Mouse (Mus musculus) hindlimb bud, embryonic 11.5 days (tissue): ENCODE results near the gene Vmn1r196.
"Not testable (repeated sequence)": the region's sequence is repeated elsewhere in the genome, so short reads cannot be mapped to it uniquely, and the experiment has no call there.

Source experiments
- DNase-seq: peaks from one replicate; pipeline ENCODE4 v3.0.0-alpha.2; 2012; ENCODE audit warnings: low read depth, low spot score; ENCODE audit errors: extremely low spot score

The Vmn1r196 gene

GRCm38 (mm10) chr13:22289620-22290019 is at the start of gene Vmn1r196:
Gene Vmn1r196, plus strand, starts transcription at chr13:22289920.
- no peak for DNase-seq

- no peak for DNase-seq
Observed at GRCm38 (mm10) chr13:22243915-22244314, 45.8 kb upstream of the Vmn1r196 start, which contains the start of gene Vmn1r194. Gene Vmn1r194, plus strand, starts transcription at chr13:22244215.

- DNase-seq, result not testable (repeated sequence)
Observed at GRCm38 (mm10) chr13:22270222-22270621, 19.5 kb upstream of the Vmn1r196 start, which contains the start of gene Vmn1r195. Gene Vmn1r195, plus strand, starts transcription at chr13:22270522.

GRCm38 (mm10) chr13:22271721-22272120 is 18.0 kb upstream of the Vmn1r196 start:
- DNase-seq, result no peak

GRCm38 (mm10) chr13:22284578-22284977 is 5.1 kb upstream of the Vmn1r196 start:
- no peak for DNase-seq

DNA sequence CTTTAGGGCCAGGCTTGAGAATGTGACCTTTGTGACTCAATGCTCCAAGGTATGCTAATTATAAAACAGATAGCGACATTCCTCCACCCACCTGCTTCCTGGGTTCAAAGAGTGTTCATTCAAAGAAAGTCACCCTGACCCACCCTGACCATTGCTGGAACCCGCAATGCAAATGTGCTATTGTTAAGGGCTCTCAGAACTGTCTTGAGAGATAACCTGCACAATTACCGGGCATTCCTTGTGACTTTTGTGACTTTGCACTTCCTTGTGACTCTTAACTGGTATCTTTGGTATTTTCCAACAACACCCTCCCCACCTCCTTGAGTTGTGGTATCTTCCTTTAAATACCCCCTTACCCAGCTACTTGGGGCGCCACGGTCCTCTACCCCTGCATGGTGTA is 18.4 kb downstream of the Vmn1r196 start:
- not testable (repeated sequence) for DNase-seq

DNA sequence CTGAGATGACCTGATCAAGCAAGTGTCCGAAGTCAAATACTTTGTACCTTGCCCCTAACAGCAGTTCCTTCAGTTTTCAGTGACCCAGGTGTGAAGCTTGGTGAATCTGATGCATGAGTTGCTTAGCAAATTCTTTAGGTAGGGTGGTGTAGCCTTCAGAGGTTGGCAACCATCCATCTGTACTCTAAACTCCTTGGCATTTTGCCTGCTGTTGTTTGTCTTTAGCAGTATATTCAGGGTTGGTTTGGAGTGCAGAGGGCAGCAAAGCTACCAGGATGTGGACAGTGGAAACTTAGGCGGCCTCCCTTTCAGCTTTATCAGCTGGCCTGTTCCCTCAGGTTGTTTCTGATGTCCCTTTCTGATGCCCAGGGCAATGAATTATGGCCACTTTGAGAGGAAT is 25.6 kb downstream of the Vmn1r196 start:
- no peak for DNase-seq

GRCm38 (mm10) chr13:22317366-22317765 is 27.6 kb downstream of the Vmn1r196 start:
- no peak for DNase-seq

GRCm38 (mm10) chr13:22320091-22320490 is 30.4 kb downstream of the Vmn1r196 start:
- DNase-seq, result no peak

- DNase-seq, result no peak
Observed at GRCm38 (mm10) chr13:22324289-22324688, 34.6 kb downstream of the Vmn1r196 start, which contains the start of gene Vmn1r197. Gene Vmn1r197, plus strand, starts transcription at chr13:22324589.

DNA sequence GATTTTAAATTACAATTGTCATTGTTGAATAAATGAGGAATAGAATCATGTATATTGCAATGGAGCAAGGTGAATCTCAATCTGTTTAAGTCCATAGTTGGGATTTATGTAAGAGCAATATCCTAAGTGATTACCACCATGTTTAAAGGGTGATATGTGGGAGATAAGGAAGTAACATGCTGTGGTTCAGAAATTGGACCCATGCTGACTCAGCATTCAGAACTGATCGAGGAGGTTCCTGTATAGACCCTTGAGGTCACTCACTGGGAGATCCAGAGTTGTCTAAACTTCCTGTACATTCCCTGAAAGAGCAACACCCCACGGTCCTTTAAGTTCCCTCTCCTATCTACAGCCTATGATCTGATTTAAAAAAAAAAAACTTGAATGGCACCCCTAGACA is 43.5 kb downstream of the Vmn1r196 start:
- no peak for DNase-seq

GRCm38 (mm10) chr13:22335565-22335964 is 45.8 kb downstream of the Vmn1r196 start:
- DNase-seq, result no peak
